Mouse (Mus musculus): ENCODE results near the gene Dnm1. TPM values are rescaled to one million over a fixed set of nuclear protein-coding genes. Genes with fewer than 3 reads are reported as not detected.
A peak's percentile ranks its signal among the peaks of the same experiment; 100 is the strongest.
"Not testable (repeated sequence)": the region's sequence is repeated elsewhere in the genome, so short reads cannot be mapped to it uniquely, and the experiment has no call there.

Gene Dnm1
- total RNA-seq, 2 experiments from 2014 or later = 1,274 to 1,381 TPM

- DNase-seq (ENCODE audit: low spot score in 2 of 2) = no peak
- Histone ChIP-seq H3K27ac (peak overlapping the region; percentile 70), H3K4me3 (peak overlapping the region; percentile 46)
- TF ChIP-seq CTCF (conservative IDR thresholded peaks at IDR 0.05) = peak; percentile 21; the same call in 1 of the 2 replicates
Observed at GRCm38 (mm10) chr2:32311443-32312317, 41.5 kb downstream of the Dnm1 start.

- H3K27ac ChIP-seq = peak overlapping the region; percentile 70; the same call in 1 of the 2 replicates
- DNase-seq (ENCODE audit: low spot score in 2 of 2) = peak in 1 of 2 experiments; percentile 9
- no peak for TF ChIP-seq CTCF (conservative IDR thresholded peaks at IDR 0.05)
- no peak overlapping the region for H3K4me3 ChIP-seq
Observed at GRCm38 (mm10) chr2:32310096-32310845, 42.9 kb downstream of the Dnm1 start.

- no peak overlapping the region for H3K4me3 ChIP-seq
- no peak overlapping the region for H3K27ac ChIP-seq
- TF ChIP-seq CTCF (conservative IDR thresholded peaks at IDR 0.05) = no peak
- DNase-seq (ENCODE audit: low spot score in 2 of 2) = peak in 1 of 2 experiments; percentile 16
Observed at GRCm38 (mm10) chr2:32308870-32309568, 44.1 kb downstream of the Dnm1 start.

- peak; percentile 88 for TF ChIP-seq CTCF (conservative IDR thresholded peaks at IDR 0.05)
- peak in 1 of 2 experiments; percentile 79 for DNase-seq (ENCODE audit: low spot score in 2 of 2)
- H3K4me3 ChIP-seq = no peak overlapping the region
- H3K27ac ChIP-seq = no peak overlapping the region
Observed at GRCm38 (mm10) chr2:32307941-32308760, 45.0 kb downstream of the Dnm1 start.

GRCm38 (mm10) chr2:32307247-32307798 is 45.8 kb downstream of the Dnm1 start:
- no peak for TF ChIP-seq CTCF (conservative IDR thresholded peaks at IDR 0.05)

GRCm38 (mm10) chr2:32306176-32306575 is 47.0 kb downstream of the Dnm1 start:
- Histone ChIP-seq H3K4me3 (no peak overlapping the region), H3K27ac (peak overlapping the region; percentile 63; the same call in 1 of the 2 replicates)
- no peak for TF ChIP-seq CTCF (conservative IDR thresholded peaks at IDR 0.05)
- no peak for DNase-seq (ENCODE audit: low spot score in 2 of 2)

More at GRCm38 (mm10) chr2:32307247-32307798, 45.8 kb downstream of the Dnm1 start:
- Histone ChIP-seq H3K27ac (peak overlapping the region; percentile 18; the same call in 1 of the 2 replicates), H3K4me3 (no peak overlapping the region)
- peak in 1 of 2 experiments; percentile 19 for DNase-seq (ENCODE audit: low spot score in 2 of 2)

- peak overlapping the region; percentile 63; the same call in 1 of the 2 replicates for H3K27ac ChIP-seq
- no peak for TF ChIP-seq CTCF (conservative IDR thresholded peaks at IDR 0.05)
- H3K4me3 ChIP-seq = no peak overlapping the region
- no peak for DNase-seq (ENCODE audit: low spot score in 2 of 2)
Observed at GRCm38 (mm10) chr2:32305668-32306067, 47.5 kb downstream of the Dnm1 start.

- TF ChIP-seq CTCF (conservative IDR thresholded peaks at IDR 0.05) = peak; percentile 82
- Histone ChIP-seq H3K27ac (peak overlapping the region; percentile 63), H3K4me3 (no peak overlapping the region)
- DNase-seq (ENCODE audit: low spot score in 2 of 2) = peak in 1 of 2 experiments; percentile 64
Observed at GRCm38 (mm10) chr2:32304145-32304832, 48.8 kb downstream of the Dnm1 start.

- peak; percentile 62 for TF ChIP-seq CTCF (conservative IDR thresholded peaks at IDR 0.05)
- H3K4me3 ChIP-seq = no peak overlapping the region
- no peak for DNase-seq (ENCODE audit: low spot score in 2 of 2)
- H3K27ac ChIP-seq = no peak overlapping the region
Observed at GRCm38 (mm10) chr2:32302952-32303351, 50.2 kb downstream of the Dnm1 start.

- no peak for DNase-seq (ENCODE audit: low spot score in 2 of 2)
- no peak for TF ChIP-seq CTCF (conservative IDR thresholded peaks at IDR 0.05)
- peak overlapping the region; percentile 74 for H3K27ac ChIP-seq
- no peak overlapping the region for H3K4me3 ChIP-seq
Observed at GRCm38 (mm10) chr2:32299469-32299868, 53.7 kb downstream of the Dnm1 start.

- H3K4me3 ChIP-seq; H3K27ac ChIP-seq; DNase-seq (ENCODE audit: low spot score in 2 of 2): not testable (repeated sequence)
Observed at GRCm38 (mm10) chr2:32295842-32296241, 57.3 kb downstream of the Dnm1 start.
